Mouse (Mus musculus) lung, embryonic 14.5 days (tissue): ENCODE results near the gene Pla2r1. TPM values are rescaled to one million over a fixed set of nuclear protein-coding genes. Genes with fewer than 3 reads are reported as not detected.
A peak's percentile ranks its signal among the peaks of the same experiment; 100 is the strongest.

Experiments
- ATAC-seq: fragments of 200-750 bp; cut with Nextera tagmentation; 2 replicates; pipeline ENCODE4 v1.8.0; 2017; ENCODE audit warnings: mild to moderate bottlenecking, moderate TSS enrichment, moderate library complexity; ENCODE audit not compliant: insufficient read depth
- DNase-seq: peaks from one replicate; pipeline ENCODE4 v3.0.0-alpha.2; 2015
- H3K27ac ChIP-seq: fragments of 300-500 bp; sonication (generic); 2 replicates; pipeline ENCODE4 v1.5.1; 2014; ENCODE audit warnings: low read depth, mild to moderate bottlenecking, moderate library complexity
- H3K27me3 ChIP-seq: fragments of 300-500 bp; sonication (generic); 2 replicates; pipeline ENCODE4 v1.6.1; 2014; ENCODE audit warnings: low read length, control low read depth; ENCODE audit not compliant: insufficient read depth
- H3K36me3 ChIP-seq: fragments of 300-500 bp; sonication (generic); 2 replicates; pipeline ENCODE4 v1.6.1; 2014; ENCODE audit warnings: control low read depth; ENCODE audit not compliant: insufficient read depth
- H3K4me1 ChIP-seq: fragments of 300-500 bp; sonication (generic); 2 replicates; pipeline ENCODE4 v1.6.1; 2014; ENCODE audit warnings: antibody characterized with exemption, control low read depth; ENCODE audit not compliant: insufficient read depth
- H3K4me2 ChIP-seq: fragments of 300-500 bp; sonication (generic); 2 replicates; pipeline ENCODE4 v1.6.1; 2014; ENCODE audit warnings: mild to moderate bottlenecking
- H3K4me3 ChIP-seq: fragments of 300-500 bp; sonication (generic); 2 replicates; pipeline ENCODE4 v1.5.1; 2014; ENCODE audit warnings: low read depth, low read length
- H3K9ac ChIP-seq: fragments of 300-500 bp; sonication (generic); 2 replicates; pipeline ENCODE4 v1.6.1; 2014
- H3K9me3 ChIP-seq: fragments of 300-500 bp; sonication (generic); 2 replicates; pipeline ENCODE4 v1.6.1; 2016; ENCODE audit warnings: low read depth, low read length, control low read depth
- CTCF ChIP-seq: IDR thresholded peaks from 2 replicates; pipeline ENCODE4 v1.5.1; 2016; ENCODE audit warnings: antibody characterized with exemption, low read depth
- WGBS: fragments of 180-500 bp; shearing (Covaris S2); extraction: QIAGEN DNeasy Blood & Tissue Kit; methylation state at CpG from one replicate; pipeline ENCODE4 v1.1.7; 2014; 5-methylcytosine and 5-hydroxymethylcytosine counted together
- polyA plus RNA-seq: library from polyadenylated mRNA; unstranded; fragments of >200 nt; fragmentation: Nextera tagmentation; extraction: Ambion mirVana; gene quantifications from 2 replicates; pipeline ENCODE4 v1.2.1, GENCODE M21; 2014

Pla2r1 gene
- polyA plus RNA-seq, 1 experiment from 2014 or later, result 4.6 TPM

GRCm38 (mm10) chr2:60384083-60384762 lies 168.9 kb downstream of the Pla2r1 start:
- Histone ChIP-seq H3K9ac (no peak overlapping the region), H3K9me3 (no peaks in the 10 kb centered on the region), H3K27ac (no peak overlapping the region), H3K27me3 (no peaks in the 10 kb centered on the region), H3K36me3 (no peaks in the 10 kb centered on the region), H3K4me1 (peaks cover 6% of the 10 kb centered on the region; the same call in 1 of the 2 replicates), H3K4me3 (no peak overlapping the region), H3K4me2 (no peak overlapping the region)
- no peak for ATAC-seq
- no peak for TF ChIP-seq CTCF
- 47% methylated on average over 7 of the region's 7 CpGs for WGBS
- no peak for DNase-seq

- under 1% methylated on average over 46 of the region's 46 CpGs for WGBS
Observed at GRCm38 (mm10) chr2:60382858-60383669, 170.0 kb downstream of the Pla2r1 start, which contains the start of gene Ly75. Gene Ly75, minus strand, starts transcription at chr2:60383303.

GRCm38 (mm10) chr2:60382346-60382745 lies 170.8 kb downstream of the Pla2r1 start:
- no peak for DNase-seq
- Histone ChIP-seq H3K4me1 (peaks cover 6% of the 10 kb centered on the region; the same call in 1 of the 2 replicates), H3K36me3 (no peaks in the 10 kb centered on the region), H3K27me3 (no peaks in the 10 kb centered on the region), H3K9me3 (no peaks in the 10 kb centered on the region), H3K27ac (no peak overlapping the region), H3K4me2 (peak overlapping the region; percentile 81), H3K9ac (peak overlapping the region; percentile 58; the same call in 1 of the 2 replicates), H3K4me3 (peak overlapping the region; percentile 58)
- TF ChIP-seq CTCF, result no peak
- WGBS, result 69% methylated on average over 3 of the region's 3 CpGs
- peak; percentile 4; the same call in 1 of the 2 replicates for ATAC-seq

More at GRCm38 (mm10) chr2:60382858-60383669, 170.0 kb downstream of the Pla2r1 start, which contains the start of gene Ly75:
- H3K4me3 ChIP-seq, result peak within 1 kb of the TSS; percentile 58
- TF ChIP-seq CTCF, result no peak
- H3K9ac ChIP-seq, result peak within 1 kb of the TSS; percentile 58
- H3K27me3 ChIP-seq, result no peaks in the 10 kb centered on the region
- ATAC-seq (peak; percentile 100), DNase-seq (peak; percentile 95)
- H3K36me3 ChIP-seq, result no peaks in the 10 kb centered on the region
- H3K4me2 ChIP-seq, result peak within 1 kb of the TSS; percentile 81
- no peaks in the 10 kb centered on the region for H3K9me3 ChIP-seq
- H3K27ac ChIP-seq, result no peak within 1 kb of the TSS
- peaks cover 6% of the 10 kb centered on the region; the same call in 1 of the 2 replicates for H3K4me1 ChIP-seq

- H3K4me2 ChIP-seq, result no peak overlapping the region
- 76% methylated on average over 5 of the region's 5 CpGs for WGBS
- H3K9me3 ChIP-seq, result no peaks in the 10 kb centered on the region
- TF ChIP-seq CTCF, result no peak
- no peak overlapping the region for H3K4me3 ChIP-seq
- H3K9ac ChIP-seq, result no peak overlapping the region
- H3K36me3 ChIP-seq, result no peaks in the 10 kb centered on the region
- H3K27ac ChIP-seq, result no peak overlapping the region
- H3K27me3 ChIP-seq, result no peaks in the 10 kb centered on the region
- DNase-seq (no peak), ATAC-seq (no peak)
- H3K4me1 ChIP-seq, result 0 out of 2 replicates have a peak, but pooled peaks cover under 1% of the 10 kb centered on the region
Observed at GRCm38 (mm10) chr2:60377260-60377659, 175.8 kb downstream of the Pla2r1 start.

GRCm38 (mm10) chr2:60375608-60376107 lies 177.4 kb downstream of the Pla2r1 start:
- Histone ChIP-seq H3K4me1 (no peaks in the 10 kb centered on the region), H3K27ac (no peak overlapping the region), H3K36me3 (no peaks in the 10 kb centered on the region), H3K9ac (no peak overlapping the region), H3K4me2 (no peak overlapping the region), H3K4me3 (no peak overlapping the region), H3K27me3 (no peaks in the 10 kb centered on the region), H3K9me3 (no peaks in the 10 kb centered on the region)
- WGBS, result 94% methylated on average over 15 of the region's 15 CpGs
- no peak for DNase-seq
- no peak for ATAC-seq
- no peak for TF ChIP-seq CTCF

GRCm38 (mm10) chr2:60375126-60375525 lies 178.0 kb downstream of the Pla2r1 start:
- no peaks in the 10 kb centered on the region for H3K27me3 ChIP-seq
- DNase-seq (no peak), ATAC-seq (no peak)
- H3K36me3 ChIP-seq, result no peaks in the 10 kb centered on the region
- H3K9me3 ChIP-seq, result no peaks in the 10 kb centered on the region
- WGBS, result 86% methylated on average over 8 of the region's 8 CpGs
- no peak overlapping the region for H3K4me3 ChIP-seq
- no peak overlapping the region for H3K9ac ChIP-seq
- no peaks in the 10 kb centered on the region for H3K4me1 ChIP-seq
- H3K27ac ChIP-seq, result no peak overlapping the region
- no peak for TF ChIP-seq CTCF
- no peak overlapping the region for H3K4me2 ChIP-seq

- DNase-seq (no peak), ATAC-seq (no peak)
- Histone ChIP-seq H3K4me1 (no peaks in the 10 kb centered on the region), H3K9ac (no peak overlapping the region), H3K9me3 (no peaks in the 10 kb centered on the region), H3K4me2 (no peak overlapping the region), H3K27me3 (no peaks in the 10 kb centered on the region), H3K36me3 (no peaks in the 10 kb centered on the region), H3K4me3 (no peak overlapping the region), H3K27ac (no peak overlapping the region)
- WGBS, result 93% methylated on average over 5 of the region's 5 CpGs
- TF ChIP-seq CTCF, result no peak
Observed at GRCm38 (mm10) chr2:60370188-60370587, 182.9 kb downstream of the Pla2r1 start.
